8 mouse cellular contexts compared by ENCODE assay signal in genomic region chr3:136007846-136008245, GRCm38 (mm10).
DNase-seq lines count a peak whose midpoint lies in the region; ATAC-seq and TF ChIP-seq lines count a peak whose summit lies in the region.

No protein-coding gene starts in this region.

- WGBS in embryonic facial prominence, embryonic 11.5 days = 38% methylated on average over 9 of the region's 9 CpGs

- H3K4me2 ChIP-seq in embryonic facial prominence, embryonic 11.5 days (ENCODE audit: low read depth, low read length) = no peak overlapping the region

- H3K9ac ChIP-seq in embryonic facial prominence, embryonic 11.5 days (replicated peaks; ENCODE audit: low read length) = no peak overlapping the region

- no peak; the same call in 1 of the 2 replicates for TF ChIP-seq CTCF in left cerebral cortex, adult 2 months (IDR thresholded peaks at IDR 0.05)

- DNase-seq in 3T3-L1 (ENCODE audit: low read depth, low spot score) = peak; percentile 27
- peak; percentile 46 for DNase-seq in NIH3T3 (ENCODE audit: low read depth)
- DNase-seq in embryonic facial prominence, embryonic 11.5 days (ENCODE audit: low spot score) = peak; percentile 31
- DNase-seq in heart, postnatal 14 days = peak; percentile 55 to 64
- peak; percentile 47 to 58 for DNase-seq in left cerebral cortex, adult 2 months (ENCODE audit: extremely low spot score in 1 of 2, low spot score in 2 of 2)
- peak; percentile 41 for DNase-seq in retina, postnatal 7 days (ENCODE audit: low read depth, low spot score)
- no peak for DNase-seq in B cell, adult 2 months
- no peak for DNase-seq in gastrocnemius, adult 18-20 months (ENCODE audit: low spot score)

- intact Hi-C loops in heart, postnatal 14 days (cut with DNase I) = no loop called here
- intact Hi-C loops in left cerebral cortex, adult 2 months (cut with DNase I) = loop anchor here (1.0 to 5.0 kb wide), 3 partner anchors 34 to 659 kb away; no protein-coding TSS in a partner anchor

- no peaks in the 10 kb centered on the region for H3K9me3 ChIP-seq in embryonic facial prominence, embryonic 11.5 days (replicated peaks; ENCODE audit: control insufficient read depth, low read length)

- H3K27ac ChIP-seq in embryonic facial prominence, embryonic 11.5 days (replicated peaks; ENCODE audit: low read depth, low read length) = no peak overlapping the region
- H3K27ac ChIP-seq in left cerebral cortex, adult 2 months = peak overlapping the region; percentile 82

- H3K4me3 ChIP-seq in embryonic facial prominence, embryonic 11.5 days (ENCODE audit: low read depth, low read length) = no peak overlapping the region
- peak overlapping the region; percentile 24; the same call in 1 of the 2 replicates for H3K4me3 ChIP-seq in left cerebral cortex, adult 2 months

- ATAC-seq in embryonic facial prominence, embryonic 11.5 days (replicated peaks; ENCODE audit: insufficient number of reproducible peaks, low FRiP score, low TSS enrichment, low read depth) = no peak

- H3K4me1 ChIP-seq in embryonic facial prominence, embryonic 11.5 days (ENCODE audit: control insufficient read depth, insufficient read depth, low read length) = no peaks in the 10 kb centered on the region

- H3K27me3 ChIP-seq in embryonic facial prominence, embryonic 11.5 days (ENCODE audit: control insufficient read depth, insufficient read depth, low read length) = no peaks in the 10 kb centered on the region

- no peaks in the 10 kb centered on the region for H3K36me3 ChIP-seq in embryonic facial prominence, embryonic 11.5 days (replicated peaks; ENCODE audit: control insufficient read depth, insufficient read depth, low read depth, low read length)

Comparison
In these comparisons a context has a peak if more than half of its experiments do, and no peak if none do; other contexts are left out.
1. DNase-seq: peak in 3T3-L1 (single experiment), NIH3T3 (single experiment), embryonic facial prominence, embryonic 11.5 days (single experiment), heart, postnatal 14 days (2 of 2), left cerebral cortex, adult 2 months (2 of 2) and retina, postnatal 7 days (single experiment); none in B cell, adult 2 months (0 of 2) and gastrocnemius, adult 18-20 months (single experiment).